Mouse (Mus musculus): ENCODE results near the gene Cntnap2.
"Not testable (repeated sequence)": the region's sequence is repeated elsewhere in the genome, so short reads cannot be mapped to it uniquely, and the experiment has no call there.

The Cntnap2 gene

DNA sequence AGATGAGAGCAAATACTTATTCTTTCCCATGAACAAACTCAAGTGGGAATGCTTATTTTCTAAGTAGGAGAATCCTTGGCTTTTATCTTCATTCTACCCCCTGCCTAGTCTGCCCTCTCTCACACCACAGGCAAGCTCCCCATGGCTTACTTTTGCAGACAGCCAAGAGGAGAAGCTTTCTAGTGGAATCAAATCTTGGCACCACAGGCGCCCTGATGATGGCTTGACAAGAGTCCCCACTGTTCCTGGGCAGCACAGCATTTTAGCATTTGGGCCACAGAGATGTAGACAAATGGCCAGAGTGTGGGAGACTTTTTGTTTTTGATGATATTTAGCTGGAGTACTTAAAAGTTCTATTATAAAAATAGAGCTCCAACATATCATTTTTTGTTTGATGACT lies 1204.0 kb downstream of the Cntnap2 start:
- DNase-seq (ENCODE audit: low spot score), result no peak

DNA sequence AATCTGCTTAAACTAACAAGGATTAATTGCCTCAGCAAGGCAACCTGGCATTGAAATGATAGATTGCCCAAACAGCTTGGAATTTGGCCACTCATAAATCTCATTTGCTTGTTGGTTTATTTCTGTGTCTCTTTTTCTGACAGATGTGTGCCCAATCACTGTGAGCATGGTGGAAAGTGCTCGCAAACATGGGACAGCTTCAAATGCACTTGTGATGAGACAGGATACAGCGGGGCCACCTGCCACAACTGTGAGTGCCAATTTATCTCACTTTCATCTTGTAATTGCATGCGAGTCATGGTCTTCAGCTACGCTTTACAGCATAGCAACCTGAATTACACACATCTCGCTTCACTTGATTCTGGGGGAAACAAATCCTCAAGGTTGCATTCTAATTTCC lies 1287.8 kb downstream of the Cntnap2 start:
- DNase-seq (ENCODE audit: low spot score), result no peak

- no peak for DNase-seq (ENCODE audit: low spot score)
Observed at GRCm38 (mm10) chr6:46361091-46361490, 1301.9 kb downstream of the Cntnap2 start.

DNA sequence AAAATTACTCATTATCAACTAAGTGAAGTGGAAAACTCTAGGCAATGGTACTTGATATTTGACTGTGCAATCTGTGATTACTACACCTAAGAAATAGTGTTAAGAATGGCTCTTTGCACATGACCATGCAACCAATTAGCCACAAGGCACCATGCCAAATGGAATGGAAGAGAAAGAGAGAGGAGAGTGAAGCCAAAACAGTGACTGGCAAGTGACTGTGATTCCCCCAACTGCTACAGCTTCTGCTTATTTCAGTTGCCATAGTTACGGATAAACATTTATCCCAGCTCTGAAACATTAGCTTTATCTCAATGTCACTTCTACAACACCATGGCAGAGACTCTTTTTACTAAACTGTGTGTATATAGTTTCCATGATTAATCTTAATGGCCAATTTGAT lies 1303.0 kb downstream of the Cntnap2 start:
- no peak for DNase-seq (ENCODE audit: low spot score)

- DNase-seq (ENCODE audit: low spot score), result no peak
Observed at GRCm38 (mm10) chr6:46398725-46399589, 1339.8 kb downstream of the Cntnap2 start.

GRCm38 (mm10) chr6:46414154-46414553 lies 1355.0 kb downstream of the Cntnap2 start:
- DNase-seq (ENCODE audit: low spot score), result no peak

DNA sequence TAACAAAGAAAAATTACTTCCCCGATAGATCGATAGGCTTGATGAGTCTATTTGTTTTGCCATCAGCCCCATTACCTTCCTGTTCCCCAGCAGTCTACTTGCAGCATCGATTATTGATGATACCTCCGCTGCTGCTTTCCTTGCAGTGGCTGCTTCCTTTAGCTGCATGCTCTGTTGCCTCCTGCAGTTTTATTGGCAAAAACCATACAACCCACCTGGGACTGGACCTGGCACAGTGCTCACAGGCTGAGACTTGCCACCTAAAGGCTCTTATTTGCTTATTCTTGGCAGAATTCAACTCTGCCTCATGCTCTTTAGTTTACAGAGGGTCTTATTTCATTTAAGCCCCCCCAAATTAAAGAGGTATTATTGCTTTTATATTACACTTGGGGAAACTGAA lies 1355.4 kb downstream of the Cntnap2 start:
- no peak for DNase-seq (ENCODE audit: low spot score)

DNA sequence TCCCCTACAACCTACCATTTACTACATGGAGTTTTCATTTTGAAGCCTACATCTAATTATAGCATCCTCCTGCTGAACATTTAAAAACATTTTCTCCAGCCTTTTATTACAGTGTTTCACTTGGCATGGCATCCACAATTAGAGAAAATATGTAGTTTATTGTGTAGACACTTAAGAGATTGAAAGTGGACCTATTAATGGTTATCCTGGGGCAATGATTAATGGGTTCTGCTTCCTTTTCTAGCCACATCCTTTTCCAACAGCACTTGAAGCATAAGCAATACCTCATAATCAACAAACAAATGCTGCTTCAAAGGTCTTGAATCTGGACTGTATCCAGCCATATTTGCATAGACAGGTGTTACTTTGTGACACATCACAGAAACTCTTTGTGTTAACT lies 1360.7 kb downstream of the Cntnap2 start:
- DNase-seq (ENCODE audit: low spot score), result no peak

GRCm38 (mm10) chr6:46420349-46420748 lies 1361.2 kb downstream of the Cntnap2 start:
- no peak for DNase-seq (ENCODE audit: low spot score)

- DNase-seq (ENCODE audit: low spot score), result no peak
Observed at GRCm38 (mm10) chr6:46428231-46428630, 1369.1 kb downstream of the Cntnap2 start.

DNA sequence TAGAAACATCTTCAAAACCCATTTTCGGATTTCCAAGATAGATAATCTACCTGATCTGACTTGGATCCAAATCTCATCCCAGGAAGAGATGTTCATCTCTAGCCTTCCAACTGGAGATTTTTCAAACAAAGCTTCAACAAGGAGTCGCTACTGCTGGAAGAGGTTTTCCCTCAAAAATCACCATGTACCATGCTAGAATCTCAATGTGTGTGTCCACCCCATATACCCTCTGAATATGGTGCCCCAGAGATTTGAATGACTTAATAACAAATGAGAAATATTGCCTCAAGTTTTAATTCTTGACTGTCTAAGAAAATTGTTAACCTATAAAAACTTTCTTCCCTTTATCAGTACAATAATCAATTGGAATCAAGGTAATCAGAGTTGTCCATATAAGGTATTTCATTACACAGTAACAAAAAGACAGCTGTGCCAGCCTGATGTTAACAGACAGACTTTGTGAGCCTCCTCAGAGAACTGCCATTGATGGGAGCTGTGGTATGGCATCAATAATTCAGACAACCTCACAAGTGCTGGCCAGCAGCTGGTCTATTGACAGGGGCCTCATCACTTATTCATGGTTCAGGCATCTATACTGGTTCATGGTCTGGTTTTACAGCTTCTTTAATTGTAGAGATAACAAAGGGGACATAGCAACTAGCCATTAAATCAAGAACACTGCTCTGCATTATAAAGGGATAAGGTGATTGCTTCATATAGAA lies 1391.9 kb downstream of the Cntnap2 start:
- no peak for DNase-seq (ENCODE audit: low spot score)

DNA sequence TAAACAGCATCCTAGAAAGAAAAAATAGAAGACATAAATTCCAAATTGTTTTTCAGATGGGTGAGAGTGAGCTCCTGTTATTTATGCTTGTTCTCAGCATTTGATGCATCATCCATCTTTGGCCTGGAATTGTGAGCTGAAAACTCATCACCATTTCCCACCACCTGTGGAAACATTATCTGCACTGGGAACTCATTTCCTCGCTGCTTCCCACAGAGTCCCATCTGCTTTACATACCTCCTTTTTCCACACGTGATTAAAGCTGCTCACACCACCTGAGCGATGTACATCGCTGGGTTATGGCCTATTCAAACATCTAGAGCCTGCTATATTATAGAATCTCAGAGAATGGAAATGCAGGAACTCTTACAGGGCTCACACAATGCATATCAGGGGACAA lies 1413.5 kb downstream of the Cntnap2 start:
- DNase-seq (ENCODE audit: low spot score), result no peak

DNA sequence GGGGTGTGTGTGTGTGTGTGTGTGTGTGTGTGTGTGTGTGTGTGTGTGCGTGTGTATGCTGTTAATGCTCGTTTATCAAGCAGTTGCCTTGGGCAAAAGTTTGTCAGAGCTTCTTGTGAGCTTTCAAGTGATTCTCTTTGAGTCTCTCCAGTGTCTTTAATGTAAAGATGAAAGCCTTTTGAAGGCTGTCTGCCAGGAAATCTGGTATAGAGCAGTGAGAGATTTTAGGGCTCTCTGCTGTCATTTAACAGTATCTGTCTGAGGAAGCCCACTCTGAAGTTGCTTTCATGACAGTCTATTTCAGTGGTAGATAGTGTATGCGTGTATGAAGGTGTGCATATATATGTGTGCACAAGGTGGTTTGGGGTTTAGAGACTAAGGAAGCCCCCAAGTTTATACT lies 1425.2 kb downstream of the Cntnap2 start:
- no peak for DNase-seq (ENCODE audit: low spot score)

DNA sequence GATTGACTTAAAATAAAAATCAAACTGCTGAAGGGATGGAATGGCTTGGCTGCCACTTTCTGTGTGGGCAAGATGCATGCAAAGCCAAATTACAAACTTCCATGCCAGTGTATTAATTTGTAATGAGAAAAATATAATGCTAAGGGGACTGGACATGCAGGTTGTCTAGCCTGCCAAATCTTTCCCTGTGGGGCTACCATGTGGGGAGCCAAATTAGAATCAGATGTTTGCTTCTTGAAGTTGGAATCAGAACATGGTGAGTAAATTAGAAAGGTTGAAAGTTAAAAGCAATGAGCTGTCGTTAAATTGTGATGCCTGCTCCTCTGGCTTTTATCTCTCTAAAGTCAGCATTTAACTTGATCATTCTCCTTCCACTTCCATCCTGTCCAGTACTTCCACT lies 1443.6 kb downstream of the Cntnap2 start:
- DNase-seq (ENCODE audit: low spot score), result no peak

GRCm38 (mm10) chr6:46512841-46513240 lies 1453.7 kb downstream of the Cntnap2 start:
- DNase-seq (ENCODE audit: low spot score), result no peak

- DNase-seq (ENCODE audit: low spot score), result not testable (repeated sequence)
Observed at GRCm38 (mm10) chr6:46537586-46537985, 1478.4 kb downstream of the Cntnap2 start.

GRCm38 (mm10) chr6:46563470-46563869 lies 1504.3 kb downstream of the Cntnap2 start:
- DNase-seq (ENCODE audit: low spot score), result no peak

DNA sequence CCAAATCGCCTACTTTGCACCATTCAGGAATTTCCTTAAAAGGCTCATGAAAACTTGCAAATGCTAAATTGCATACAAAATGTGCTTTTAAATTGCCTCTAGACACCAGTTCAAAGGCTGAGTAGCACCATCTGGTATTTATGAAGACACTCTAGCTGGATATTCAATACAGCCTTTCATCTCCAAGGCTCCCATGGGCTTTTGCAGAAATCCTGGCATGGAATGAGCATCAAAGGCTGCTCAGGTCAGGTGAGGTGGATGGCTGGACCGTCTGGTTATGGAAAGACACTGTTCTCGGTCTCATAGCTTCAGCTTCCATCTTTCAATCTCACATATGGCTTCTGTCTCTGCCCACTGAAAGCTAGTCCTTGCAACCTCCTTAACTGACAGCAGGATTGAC lies 1515.9 kb downstream of the Cntnap2 start:
- no peak for DNase-seq (ENCODE audit: low spot score)

- DNase-seq (ENCODE audit: low spot score), result no peak
Observed at GRCm38 (mm10) chr6:46612365-46612764, 1553.2 kb downstream of the Cntnap2 start.

DNA sequence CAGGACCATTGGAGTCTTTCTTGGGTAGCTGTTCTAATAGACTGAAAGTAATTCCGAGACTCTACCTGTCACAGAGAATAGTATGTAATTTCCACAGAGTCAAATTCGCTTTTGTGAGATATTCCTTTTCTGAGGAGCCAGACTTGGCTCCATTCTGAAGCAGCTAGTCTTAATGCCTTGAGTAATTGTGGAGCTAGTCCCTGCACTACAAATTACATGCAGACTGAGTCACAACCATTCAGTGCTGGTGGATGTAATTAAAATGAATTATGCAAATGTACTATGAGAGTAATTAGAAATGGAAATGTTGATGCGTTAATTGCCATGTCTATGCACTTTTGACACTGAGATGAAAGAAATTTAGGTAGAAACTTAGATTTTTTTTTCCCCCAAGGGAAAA lies 1553.7 kb downstream of the Cntnap2 start:
- DNase-seq (ENCODE audit: low spot score), result no peak

- DNase-seq (ENCODE audit: low spot score), result no peak
Observed at GRCm38 (mm10) chr6:46669018-46669417, 1609.9 kb downstream of the Cntnap2 start.

DNA sequence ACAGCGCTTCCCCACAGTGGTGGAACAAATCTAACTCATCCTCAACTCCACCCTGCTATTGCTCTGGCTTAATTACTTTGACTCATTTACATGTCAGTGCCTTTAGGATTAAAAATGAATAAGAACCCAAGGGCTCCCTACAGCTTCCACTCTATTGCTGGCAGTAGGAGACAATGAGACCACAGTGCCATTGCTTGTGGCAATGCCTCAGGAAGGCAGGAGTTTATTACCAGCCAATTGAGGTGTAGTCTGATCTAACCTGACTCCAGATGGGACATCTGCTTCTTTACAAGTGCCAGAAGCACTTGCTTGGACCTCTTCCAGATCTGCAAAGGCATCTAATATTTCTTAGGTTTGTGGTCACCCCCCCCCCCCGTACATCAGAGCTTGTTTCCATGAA lies 1615.9 kb downstream of the Cntnap2 start:
- no peak for DNase-seq (ENCODE audit: low spot score)

GRCm38 (mm10) chr6:46675621-46676020 lies 1616.5 kb downstream of the Cntnap2 start:
- no peak for DNase-seq (ENCODE audit: low spot score)
